Mouse (Mus musculus) brain, embryonic 14.5 days (tissue): ENCODE results near the gene Nfkb2.

Experiments used
- CTCF ChIP-seq: fragments of 200-500 bp; IDR thresholded peaks from 2 replicates; pipeline ENCODE4 v1.5.1; 2012; ENCODE audit warnings: inconsistent platforms, mild to moderate bottlenecking, moderate library complexity, borderline replicate concordance; ENCODE audit not compliant: insufficient read depth, insufficient read length; ENCODE audit errors: extremely low read depth
- POLR2A ChIP-seq: fragments of 200-500 bp; IDR thresholded peaks from 2 replicates; pipeline ENCODE4 v1.6.1; 2012; ENCODE audit warnings: mild to moderate bottlenecking, inconsistent platforms, borderline replicate concordance; ENCODE audit not compliant: poor library complexity, insufficient read depth, insufficient read length, severe bottlenecking; ENCODE audit errors: extremely low read depth

DNA sequence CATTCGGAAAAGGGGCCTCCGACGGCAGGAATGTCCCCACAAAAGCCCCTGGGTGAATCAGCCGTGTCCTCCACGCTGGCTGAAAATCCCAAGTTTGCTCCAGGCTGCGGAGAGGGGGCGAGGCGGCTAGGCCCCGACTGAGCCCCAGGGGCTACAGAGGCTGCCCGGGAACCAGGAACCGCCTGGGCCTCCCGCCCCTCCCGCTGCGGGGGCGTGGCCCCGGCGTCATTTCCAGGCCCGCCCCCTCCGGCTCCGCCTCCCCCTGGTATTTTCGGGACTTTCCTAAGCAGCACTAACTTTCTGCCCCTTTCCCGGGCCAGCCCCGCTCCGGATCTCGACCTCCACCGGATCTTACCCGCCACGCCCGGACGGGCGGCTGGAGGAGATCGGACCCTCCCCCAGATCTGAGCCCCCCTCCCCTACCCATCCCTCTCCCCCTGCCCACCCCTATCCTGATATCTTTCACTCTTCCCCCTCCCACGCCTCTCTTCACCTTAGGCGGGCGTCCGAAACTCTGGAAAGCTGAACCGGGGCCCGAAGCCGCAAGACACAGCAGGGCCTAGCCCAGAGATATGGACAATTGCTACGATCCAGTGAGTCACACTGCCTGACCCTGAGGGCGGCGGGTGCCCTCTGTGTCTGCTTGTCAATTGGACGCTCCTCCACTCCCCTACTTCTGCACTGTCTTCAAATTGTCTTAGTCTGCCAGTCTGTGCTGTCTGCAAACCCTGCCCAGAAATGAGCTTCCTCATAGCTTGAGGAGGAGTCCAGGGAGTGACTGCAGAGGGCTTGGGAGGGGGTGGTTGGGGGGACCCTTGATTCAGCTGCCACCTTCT is 1.5 kb downstream of the Nfkb2 start:
- TF ChIP-seq CTCF = no peak
- no peak for TF ChIP-seq POLR2A
